Mouse (Mus musculus): Measurements from ENCODE around the gene Nomo1. TPM values are rescaled to one million over a fixed set of nuclear protein-coding genes. Genes with fewer than 3 reads are reported as not detected.

Nomo1 gene
- polyA plus RNA-seq, 1 experiment from 2014 or later: 34.4 TPM

GRCm38 (mm10) chr7:46105484-46105883, 72.0 kb downstream of the Nomo1 start:
- no peak for TF ChIP-seq CTCF (IDR thresholded peaks at IDR 0.05; ENCODE audit: low read depth)
- Histone ChIP-seq H3K9ac (ENCODE audit: low read depth, low read length) (no peak overlapping the region), H3K9me3 (ENCODE audit: control insufficient read depth) (no peaks in the 10 kb centered on the region), H3K4me1 (replicated peaks; ENCODE audit: control insufficient read depth, insufficient read depth, low read length) (no peaks in the 10 kb centered on the region), H3K4me2 (replicated peaks; ENCODE audit: low read depth) (no peak overlapping the region), H3K4me3 (ENCODE audit: low read depth, low read length) (no peak overlapping the region), H3K36me3 (ENCODE audit: control insufficient read depth, insufficient read depth) (no peaks in the 10 kb centered on the region), H3K27me3 (replicated peaks; ENCODE audit: control insufficient read depth, insufficient read depth, low read length) (no peaks in the 10 kb centered on the region), H3K27ac (ENCODE audit: low read depth, low read length) (no peak overlapping the region)
- no peak for ATAC-seq
- WGBS: 91% methylated on average over 7 of the region's 7 CpGs

GRCm38 (mm10) chr7:46110079-46110478, 76.6 kb downstream of the Nomo1 start:
- H3K4me2 ChIP-seq (replicated peaks; ENCODE audit: low read depth): no peak overlapping the region
- no peaks in the 10 kb centered on the region for H3K4me1 ChIP-seq (replicated peaks; ENCODE audit: control insufficient read depth, insufficient read depth, low read length)
- no peaks in the 10 kb centered on the region for H3K9me3 ChIP-seq (ENCODE audit: control insufficient read depth)
- WGBS: 69% methylated on average over 3 of the region's 3 CpGs
- no peak overlapping the region for H3K4me3 ChIP-seq (ENCODE audit: low read depth, low read length)
- no peaks in the 10 kb centered on the region for H3K36me3 ChIP-seq (ENCODE audit: control insufficient read depth, insufficient read depth)
- ATAC-seq: no peak
- no peaks in the 10 kb centered on the region for H3K27me3 ChIP-seq (replicated peaks; ENCODE audit: control insufficient read depth, insufficient read depth, low read length)
- no peak for TF ChIP-seq CTCF (IDR thresholded peaks at IDR 0.05; ENCODE audit: low read depth)
- H3K9ac ChIP-seq (ENCODE audit: low read depth, low read length): no peak overlapping the region
- no peak overlapping the region for H3K27ac ChIP-seq (ENCODE audit: low read depth, low read length)

DNA sequence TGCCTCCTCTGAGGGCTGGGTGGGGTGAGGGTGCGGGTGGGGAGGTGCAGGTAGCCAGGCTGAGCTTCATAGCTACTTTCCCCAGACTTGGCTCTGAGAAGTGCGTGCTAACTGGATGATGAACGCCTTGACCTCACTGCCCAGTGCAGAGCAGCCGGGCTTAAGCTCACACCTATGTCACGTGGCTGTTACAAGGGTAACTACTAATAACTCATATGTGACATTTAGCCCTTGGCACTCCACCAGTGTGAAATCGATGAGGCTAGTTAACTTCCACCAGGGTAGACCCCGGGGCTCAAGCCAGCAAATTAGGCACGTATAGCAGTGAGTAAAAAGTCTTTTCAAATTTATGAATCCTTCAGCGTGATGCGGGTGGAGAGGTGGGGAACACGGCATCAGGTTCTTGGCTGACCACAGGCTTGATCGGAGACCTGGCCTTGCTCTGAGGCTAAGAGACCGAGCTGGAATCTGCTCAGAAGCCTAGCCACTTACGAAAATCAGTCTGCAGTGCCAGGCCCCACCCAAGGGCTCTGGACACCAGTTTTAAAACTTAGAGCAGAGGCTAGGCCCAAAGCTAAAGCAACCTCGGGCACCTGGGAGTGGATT, 77.8 kb downstream of the Nomo1 start:
- Histone ChIP-seq H3K9ac (ENCODE audit: low read depth, low read length) (no peak overlapping the region), H3K4me3 (ENCODE audit: low read depth, low read length) (no peak overlapping the region), H3K9me3 (ENCODE audit: control insufficient read depth) (no peaks in the 10 kb centered on the region), H3K36me3 (ENCODE audit: control insufficient read depth, insufficient read depth) (no peaks in the 10 kb centered on the region), H3K4me2 (replicated peaks; ENCODE audit: low read depth) (no peak overlapping the region), H3K4me1 (replicated peaks; ENCODE audit: control insufficient read depth, insufficient read depth, low read length) (no peaks in the 10 kb centered on the region), H3K27me3 (replicated peaks; ENCODE audit: control insufficient read depth, insufficient read depth, low read length) (no peaks in the 10 kb centered on the region), H3K27ac (ENCODE audit: low read depth, low read length) (no peak overlapping the region)
- 75% methylated on average over 15 of the region's 15 CpGs for WGBS
- ATAC-seq: no peak
- TF ChIP-seq CTCF (IDR thresholded peaks at IDR 0.05; ENCODE audit: low read depth): no peak

DNA sequence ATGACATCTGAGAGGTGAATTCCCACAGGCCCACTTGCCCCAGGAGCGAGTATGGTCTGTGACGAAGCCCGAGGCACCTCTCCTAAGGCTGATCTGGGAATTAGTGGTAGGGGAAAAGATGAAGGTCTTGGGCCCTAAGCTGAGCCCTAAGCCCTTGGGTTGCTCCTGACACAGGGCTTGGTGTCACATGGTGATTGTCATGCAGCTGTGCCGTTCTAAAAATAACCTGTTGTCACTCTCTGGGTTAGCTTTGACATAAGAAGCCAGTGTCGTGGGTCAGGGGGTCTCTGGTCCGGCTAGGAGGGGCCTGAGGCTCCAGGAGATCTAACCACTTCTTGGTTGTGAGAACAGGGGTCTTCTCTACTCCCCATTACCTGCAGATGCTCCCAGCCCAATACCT, 78.4 kb downstream of the Nomo1 start:
- 80% methylated on average over 6 of the region's 6 CpGs for WGBS
- ATAC-seq: no peak
- no peaks in the 10 kb centered on the region for H3K4me1 ChIP-seq (replicated peaks; ENCODE audit: control insufficient read depth, insufficient read depth, low read length)
- H3K9ac ChIP-seq (ENCODE audit: low read depth, low read length): no peak overlapping the region; the same call in 1 of the 2 replicates
- no peak overlapping the region for H3K4me2 ChIP-seq (replicated peaks; ENCODE audit: low read depth)
- H3K4me3 ChIP-seq (ENCODE audit: low read depth, low read length): no peak overlapping the region
- H3K9me3 ChIP-seq (ENCODE audit: control insufficient read depth): no peaks in the 10 kb centered on the region
- H3K27me3 ChIP-seq (replicated peaks; ENCODE audit: control insufficient read depth, insufficient read depth, low read length): no peaks in the 10 kb centered on the region
- H3K27ac ChIP-seq (ENCODE audit: low read depth, low read length): no peak overlapping the region
- no peaks in the 10 kb centered on the region for H3K36me3 ChIP-seq (ENCODE audit: control insufficient read depth, insufficient read depth)
- TF ChIP-seq CTCF (IDR thresholded peaks at IDR 0.05; ENCODE audit: low read depth): no peak

- no peak overlapping the region for H3K9ac ChIP-seq (ENCODE audit: low read depth, low read length)
These were observed 79.9 kb downstream of the Nomo1 start for GRCm38 (mm10) chr7:46113435-46113834.

DNA sequence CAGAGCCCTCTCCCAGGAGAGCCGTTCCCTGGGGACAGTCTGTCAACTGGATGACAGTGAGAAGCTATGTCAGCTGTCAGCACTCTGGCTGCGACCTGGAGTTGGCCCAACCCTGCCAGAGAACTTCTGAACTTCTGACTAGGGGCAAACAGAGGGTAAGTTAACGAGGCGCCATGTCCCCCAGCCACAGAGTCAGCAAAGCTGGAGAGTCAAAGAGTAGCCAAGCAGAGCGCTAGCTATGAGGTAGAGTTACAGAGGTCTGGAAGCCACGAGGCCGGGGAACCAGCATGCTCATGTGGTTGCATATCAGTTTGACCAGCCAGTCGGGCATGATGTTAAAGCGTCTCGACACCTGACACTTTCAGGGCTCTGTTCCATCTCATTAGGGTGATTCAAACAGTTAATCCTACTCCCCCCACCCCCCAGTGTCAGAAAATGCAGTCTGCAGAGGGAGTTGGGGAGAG, 82.7 kb downstream of the Nomo1 start:
- Histone ChIP-seq H3K27me3 (replicated peaks; ENCODE audit: control insufficient read depth, insufficient read depth, low read length) (no peaks in the 10 kb centered on the region), H3K4me2 (replicated peaks; ENCODE audit: low read depth) (no peak overlapping the region), H3K27ac (ENCODE audit: low read depth, low read length) (no peak overlapping the region), H3K9me3 (ENCODE audit: control insufficient read depth) (no peaks in the 10 kb centered on the region), H3K4me1 (replicated peaks; ENCODE audit: control insufficient read depth, insufficient read depth, low read length) (no peaks in the 10 kb centered on the region), H3K9ac (ENCODE audit: low read depth, low read length) (no peak overlapping the region), H3K36me3 (ENCODE audit: control insufficient read depth, insufficient read depth) (no peaks in the 10 kb centered on the region), H3K4me3 (ENCODE audit: low read depth, low read length) (no peak overlapping the region)
- ATAC-seq: no peak
- 54% methylated on average over 10 of the region's 10 CpGs for WGBS
- no peak for TF ChIP-seq CTCF (IDR thresholded peaks at IDR 0.05; ENCODE audit: low read depth)

More at GRCm38 (mm10) chr7:46113435-46113834, 79.9 kb downstream of the Nomo1 start:
- 37% methylated on average over 3 of the region's 3 CpGs for WGBS
- Histone ChIP-seq H3K4me1 (replicated peaks; ENCODE audit: control insufficient read depth, insufficient read depth, low read length) (no peaks in the 10 kb centered on the region), H3K36me3 (ENCODE audit: control insufficient read depth, insufficient read depth) (no peaks in the 10 kb centered on the region), H3K27ac (ENCODE audit: low read depth, low read length) (no peak overlapping the region), H3K4me3 (ENCODE audit: low read depth, low read length) (no peak overlapping the region), H3K4me2 (replicated peaks; ENCODE audit: low read depth) (no peak overlapping the region), H3K27me3 (replicated peaks; ENCODE audit: control insufficient read depth, insufficient read depth, low read length) (no peaks in the 10 kb centered on the region), H3K9me3 (ENCODE audit: control insufficient read depth) (no peaks in the 10 kb centered on the region)
- peak; percentile 55 for ATAC-seq
- no peak for TF ChIP-seq CTCF (IDR thresholded peaks at IDR 0.05; ENCODE audit: low read depth)
